Mouse (Mus musculus): Measurements from ENCODE around the gene Adarb2. TPM values are rescaled to one million over a fixed set of nuclear protein-coding genes. Genes with fewer than 3 reads are reported as not detected.
"Not testable (repeated sequence)": the region's sequence is repeated elsewhere in the genome, so short reads cannot be mapped to it uniquely, and the experiment has no call there.

Adarb2 gene
- polyA plus RNA-seq, 1 experiment from 2014 or later = 0.15 TPM

DNA sequence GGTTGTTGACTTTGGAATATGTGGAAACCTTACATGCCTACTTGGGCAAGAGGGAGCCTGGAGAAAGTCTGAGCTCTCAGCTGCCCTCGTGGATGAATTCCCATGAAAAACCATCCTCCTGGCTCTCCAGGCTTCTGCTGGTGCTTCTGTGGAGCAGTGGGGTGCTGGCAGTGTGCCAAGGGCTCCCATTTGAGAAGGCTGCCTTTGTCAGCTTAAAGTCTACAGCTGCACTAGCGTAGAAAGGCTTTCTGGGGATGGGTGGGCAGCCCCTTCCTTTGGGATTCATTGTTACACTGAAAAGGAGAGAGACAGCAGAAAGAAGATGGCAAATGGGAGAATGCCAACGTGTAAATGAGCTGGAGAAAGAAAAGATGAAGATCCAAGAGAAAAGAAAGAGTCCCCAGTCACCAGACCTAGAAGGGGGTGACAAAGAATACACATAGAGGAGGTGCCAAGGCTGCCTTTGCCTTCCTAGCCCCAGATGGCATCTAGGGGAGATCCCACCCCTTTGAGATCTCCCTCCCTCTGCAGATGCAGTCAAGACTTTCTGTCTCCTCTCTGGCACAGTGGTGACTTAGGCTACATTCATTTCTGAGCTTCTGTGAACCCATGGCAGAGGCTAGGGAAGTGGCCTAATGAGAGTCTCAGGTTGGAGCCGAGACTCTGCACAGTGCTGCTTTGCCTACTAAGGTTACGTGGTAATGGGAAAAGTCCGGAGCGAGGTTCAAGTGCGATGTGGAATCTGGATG is 381.8 kb downstream of the Adarb2 start:
- H3K4me3 ChIP-seq (ENCODE audit: control insufficient read depth in 1 of 2, insufficient read depth in 1 of 2, low read depth in 1 of 2, low read length in 2 of 2) = no peak overlapping the region
- H3K4me2 ChIP-seq (ENCODE audit: low read length) = no peak overlapping the region
- no peaks in the 10 kb centered on the region for H3K4me1 ChIP-seq (ENCODE audit: control insufficient read depth in 2 of 2, insufficient read depth in 2 of 2, low read length in 2 of 2)
- WGBS = 77% methylated on average over 8 of the region's 8 CpGs
- no peaks in the 10 kb centered on the region for H3K27me3 ChIP-seq (ENCODE audit: control insufficient read depth, insufficient read depth, low read length)
- no peaks in the 10 kb centered on the region for H3K9me3 ChIP-seq (ENCODE audit: control insufficient read depth, low read length)
- ATAC-seq (ENCODE audit: insufficient number of reproducible peaks, insufficient read depth, low FRiP score, low read depth) = no peak
- no peak overlapping the region for H3K27ac ChIP-seq (replicated peaks in 1 of 2; ENCODE audit: control insufficient read depth in 1 of 2, insufficient read depth in 1 of 2, low read depth in 2 of 2, low read length in 2 of 2)
- no peak overlapping the region for H3K9ac ChIP-seq (ENCODE audit: low read length)
- no peaks in the 10 kb centered on the region for H3K36me3 ChIP-seq (ENCODE audit: control insufficient read depth, insufficient read depth, low read length)

GRCm38 (mm10) chr13:8587447-8587846 is 384.8 kb downstream of the Adarb2 start:
- Histone ChIP-seq H3K9ac (ENCODE audit: low read length) (no peak overlapping the region), H3K36me3 (ENCODE audit: control insufficient read depth, insufficient read depth, low read length) (no peaks in the 10 kb centered on the region), H3K27ac (replicated peaks in 1 of 2; ENCODE audit: control insufficient read depth in 1 of 2, insufficient read depth in 1 of 2, low read depth in 2 of 2, low read length in 2 of 2) (no peak overlapping the region), H3K4me1 (ENCODE audit: control insufficient read depth in 2 of 2, insufficient read depth in 2 of 2, low read length in 2 of 2) (no peaks in the 10 kb centered on the region), H3K9me3 (ENCODE audit: control insufficient read depth, low read length) (no peaks in the 10 kb centered on the region), H3K4me2 (ENCODE audit: low read length) (no peak overlapping the region), H3K27me3 (ENCODE audit: control insufficient read depth, insufficient read depth, low read length) (no peaks in the 10 kb centered on the region), H3K4me3 (ENCODE audit: control insufficient read depth in 1 of 2, insufficient read depth in 1 of 2, low read depth in 1 of 2, low read length in 2 of 2) (no peak overlapping the region)
- WGBS = 84% methylated on average over 7 of the region's 7 CpGs
- no peak for ATAC-seq (ENCODE audit: insufficient number of reproducible peaks, insufficient read depth, low FRiP score, low read depth)

DNA sequence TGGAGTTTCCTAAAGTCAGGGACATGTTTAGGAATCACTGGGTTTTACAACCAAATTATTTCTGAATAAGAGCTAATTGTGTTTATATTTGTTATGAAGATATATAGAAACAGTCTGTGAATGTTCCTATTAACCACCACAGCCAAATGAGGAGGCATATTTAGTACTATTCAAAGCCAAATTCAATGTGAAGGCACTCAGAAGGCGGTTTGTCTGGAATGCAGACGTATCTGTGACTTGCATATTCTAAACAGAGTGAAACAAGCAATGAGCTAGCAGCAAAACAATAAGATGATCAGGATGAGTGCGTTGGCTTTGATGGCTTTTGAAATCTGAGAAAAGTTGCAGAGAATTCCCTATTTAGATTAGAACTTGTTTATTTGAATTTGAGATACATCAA is 387.8 kb downstream of the Adarb2 start:
- no peak overlapping the region for H3K27ac ChIP-seq (replicated peaks in 1 of 2; ENCODE audit: control insufficient read depth in 1 of 2, insufficient read depth in 1 of 2, low read depth in 2 of 2, low read length in 2 of 2)
- no peaks in the 10 kb centered on the region for H3K36me3 ChIP-seq (ENCODE audit: control insufficient read depth, insufficient read depth, low read length)
- no peak overlapping the region for H3K9ac ChIP-seq (ENCODE audit: low read length)
- H3K4me3 ChIP-seq (ENCODE audit: control insufficient read depth in 1 of 2, insufficient read depth in 1 of 2, low read depth in 1 of 2, low read length in 2 of 2) = no peak overlapping the region
- ATAC-seq (ENCODE audit: insufficient number of reproducible peaks, insufficient read depth, low FRiP score, low read depth) = no peak
- no peaks in the 10 kb centered on the region for H3K27me3 ChIP-seq (ENCODE audit: control insufficient read depth, insufficient read depth, low read length)
- no peaks in the 10 kb centered on the region for H3K9me3 ChIP-seq (ENCODE audit: control insufficient read depth, low read length)
- no peaks in the 10 kb centered on the region for H3K4me1 ChIP-seq (ENCODE audit: control insufficient read depth in 2 of 2, insufficient read depth in 2 of 2, low read length in 2 of 2)
- H3K4me2 ChIP-seq (ENCODE audit: low read length) = no peak overlapping the region
- WGBS = 80% methylated on average over 3 of the region's 3 CpGs

DNA sequence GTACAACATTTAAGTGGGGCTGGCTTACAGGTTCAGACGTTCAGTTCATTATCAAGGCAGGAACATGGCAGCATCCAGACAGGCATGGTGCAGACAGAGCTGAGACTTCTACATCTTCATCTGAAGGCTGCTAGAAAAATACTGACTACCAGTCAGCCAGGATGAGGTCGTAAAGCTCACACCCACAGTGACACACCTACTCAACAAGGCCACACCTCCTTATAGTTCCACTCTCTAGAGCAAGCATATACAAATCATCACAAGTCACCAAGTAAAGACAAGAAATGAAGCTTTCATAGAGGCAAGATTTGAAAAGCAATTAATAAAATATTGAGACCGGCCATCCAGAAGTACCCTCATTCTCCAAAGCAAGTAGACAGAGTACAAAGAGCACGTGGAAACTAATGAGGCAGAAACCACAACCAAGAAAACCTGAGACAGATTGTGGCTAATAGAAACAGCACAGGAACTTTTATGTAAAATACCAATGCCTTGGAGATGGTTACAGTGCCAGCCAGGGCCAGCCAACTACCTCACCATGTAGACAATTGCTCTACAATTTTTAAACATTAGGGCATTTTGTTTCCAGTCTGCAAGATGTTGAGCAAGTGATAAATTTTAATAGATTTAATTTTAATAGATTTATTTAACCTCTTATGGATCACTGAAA is 394.4 kb downstream of the Adarb2 start:
- no peaks in the 10 kb centered on the region for H3K9me3 ChIP-seq (ENCODE audit: control insufficient read depth, low read length)
- H3K27me3 ChIP-seq (ENCODE audit: control insufficient read depth, insufficient read depth, low read length) = no peaks in the 10 kb centered on the region
- H3K36me3 ChIP-seq (ENCODE audit: control insufficient read depth, insufficient read depth, low read length) = no peaks in the 10 kb centered on the region
- no peak overlapping the region for H3K27ac ChIP-seq (replicated peaks in 1 of 2; ENCODE audit: control insufficient read depth in 1 of 2, insufficient read depth in 1 of 2, low read depth in 2 of 2, low read length in 2 of 2)
- H3K4me2 ChIP-seq (ENCODE audit: low read length) = no peak overlapping the region
- no peaks in the 10 kb centered on the region for H3K4me1 ChIP-seq (ENCODE audit: control insufficient read depth in 2 of 2, insufficient read depth in 2 of 2, low read length in 2 of 2)
- H3K9ac ChIP-seq (ENCODE audit: low read length) = no peak overlapping the region
- WGBS = 68% methylated on average over 4 of the region's 4 CpGs
- no peak overlapping the region for H3K4me3 ChIP-seq (ENCODE audit: control insufficient read depth in 1 of 2, insufficient read depth in 1 of 2, low read depth in 1 of 2, low read length in 2 of 2)
- no peak for ATAC-seq (ENCODE audit: insufficient number of reproducible peaks, insufficient read depth, low FRiP score, low read depth)

DNA sequence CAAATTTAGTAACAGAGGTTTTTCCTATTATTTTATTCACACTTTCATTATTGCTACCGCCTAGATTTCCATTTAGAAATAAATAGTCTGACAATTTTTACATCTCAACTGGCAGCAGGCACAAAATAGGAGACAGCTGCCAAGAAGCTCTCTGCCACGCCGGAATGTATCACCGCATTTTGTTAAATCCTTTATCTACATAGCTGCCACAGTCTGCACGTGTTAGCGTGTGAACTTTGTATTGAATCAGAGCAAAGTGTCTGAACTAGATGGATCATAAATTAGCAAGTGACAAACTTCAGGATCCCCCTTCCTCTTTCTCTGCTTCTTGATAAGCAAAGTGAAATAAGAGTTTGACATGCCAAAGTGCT is 395.0 kb downstream of the Adarb2 start:
- Histone ChIP-seq H3K9me3 (ENCODE audit: control insufficient read depth, low read length) (no peaks in the 10 kb centered on the region), H3K4me2 (ENCODE audit: low read length) (no peak overlapping the region), H3K9ac (ENCODE audit: low read length) (no peak overlapping the region), H3K27me3 (ENCODE audit: control insufficient read depth, insufficient read depth, low read length) (no peaks in the 10 kb centered on the region), H3K4me3 (ENCODE audit: control insufficient read depth in 1 of 2, insufficient read depth in 1 of 2, low read depth in 1 of 2, low read length in 2 of 2) (no peak overlapping the region), H3K36me3 (ENCODE audit: control insufficient read depth, insufficient read depth, low read length) (no peaks in the 10 kb centered on the region), H3K27ac (replicated peaks in 1 of 2; ENCODE audit: control insufficient read depth in 1 of 2, insufficient read depth in 1 of 2, low read depth in 2 of 2, low read length in 2 of 2) (no peak overlapping the region), H3K4me1 (ENCODE audit: control insufficient read depth in 2 of 2, insufficient read depth in 2 of 2, low read length in 2 of 2) (no peaks in the 10 kb centered on the region)
- ATAC-seq (ENCODE audit: insufficient number of reproducible peaks, insufficient read depth, low FRiP score, low read depth) = no peak
- WGBS = 37% methylated on average over 6 of the region's 6 CpGs

DNA sequence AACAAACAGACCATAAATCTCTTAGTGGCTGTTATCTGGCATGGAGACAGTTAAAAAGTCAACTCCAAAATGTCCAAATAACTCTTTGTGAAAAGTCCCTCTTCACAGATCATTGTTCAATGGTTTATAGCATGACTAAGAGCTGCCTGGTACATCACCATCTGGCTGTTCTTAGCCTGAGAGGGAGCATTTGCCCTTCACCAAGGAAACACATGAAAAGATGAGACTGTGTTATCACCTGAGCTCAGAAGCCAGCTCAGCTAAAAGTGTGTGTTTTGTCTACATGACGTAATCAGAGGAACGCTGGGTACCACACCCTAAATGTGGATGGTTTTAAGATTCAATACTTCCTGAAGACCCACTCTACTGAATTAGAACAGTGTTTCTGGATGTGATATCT is 403.0 kb downstream of the Adarb2 start:
- no peaks in the 10 kb centered on the region for H3K9me3 ChIP-seq (ENCODE audit: control insufficient read depth, low read length)
- no peak overlapping the region for H3K9ac ChIP-seq (ENCODE audit: low read length)
- no peaks in the 10 kb centered on the region for H3K4me1 ChIP-seq (ENCODE audit: control insufficient read depth in 2 of 2, insufficient read depth in 2 of 2, low read length in 2 of 2)
- 68% methylated on average over 2 of the region's 2 CpGs for WGBS
- H3K27ac ChIP-seq (replicated peaks in 1 of 2; ENCODE audit: control insufficient read depth in 1 of 2, insufficient read depth in 1 of 2, low read depth in 2 of 2, low read length in 2 of 2) = no peak overlapping the region
- no peaks in the 10 kb centered on the region for H3K36me3 ChIP-seq (ENCODE audit: control insufficient read depth, insufficient read depth, low read length)
- ATAC-seq (ENCODE audit: insufficient number of reproducible peaks, insufficient read depth, low FRiP score, low read depth) = no peak
- no peak overlapping the region for H3K4me3 ChIP-seq (ENCODE audit: control insufficient read depth in 1 of 2, insufficient read depth in 1 of 2, low read depth in 1 of 2, low read length in 2 of 2)
- no peaks in the 10 kb centered on the region for H3K27me3 ChIP-seq (ENCODE audit: control insufficient read depth, insufficient read depth, low read length)
- no peak overlapping the region for H3K4me2 ChIP-seq (ENCODE audit: low read length)

- H3K4me3 ChIP-seq (ENCODE audit: control insufficient read depth in 1 of 2, insufficient read depth in 1 of 2, low read depth in 1 of 2, low read length in 2 of 2) = no peak overlapping the region
- 78% methylated on average over 12 of the region's 12 CpGs for WGBS
- no peaks in the 10 kb centered on the region for H3K36me3 ChIP-seq (ENCODE audit: control insufficient read depth, insufficient read depth, low read length)
- no peaks in the 10 kb centered on the region for H3K4me1 ChIP-seq (ENCODE audit: control insufficient read depth in 2 of 2, insufficient read depth in 2 of 2, low read length in 2 of 2)
- no peak overlapping the region for H3K27ac ChIP-seq (replicated peaks in 1 of 2; ENCODE audit: control insufficient read depth in 1 of 2, insufficient read depth in 1 of 2, low read depth in 2 of 2, low read length in 2 of 2)
- no peak overlapping the region for H3K9ac ChIP-seq (ENCODE audit: low read length)
- H3K4me2 ChIP-seq (ENCODE audit: low read length) = no peak overlapping the region
- no peak for ATAC-seq (ENCODE audit: insufficient number of reproducible peaks, insufficient read depth, low FRiP score, low read depth)
- H3K27me3 ChIP-seq (ENCODE audit: control insufficient read depth, insufficient read depth, low read length) = no peaks in the 10 kb centered on the region
- H3K9me3 ChIP-seq (ENCODE audit: control insufficient read depth, low read length) = no peaks in the 10 kb centered on the region
Observed at GRCm38 (mm10) chr13:8608040-8608439, 405.4 kb downstream of the Adarb2 start.

GRCm38 (mm10) chr13:8608918-8609317 is 406.3 kb downstream of the Adarb2 start:
- H3K9ac ChIP-seq (ENCODE audit: low read length); H3K9me3 ChIP-seq (ENCODE audit: control insufficient read depth, low read length); ATAC-seq (ENCODE audit: insufficient number of reproducible peaks, insufficient read depth, low FRiP score, low read depth); H3K27ac ChIP-seq (replicated peaks in 1 of 2; ENCODE audit: control insufficient read depth in 1 of 2, insufficient read depth in 1 of 2, low read depth in 2 of 2, low read length in 2 of 2); H3K4me1 ChIP-seq (ENCODE audit: control insufficient read depth in 2 of 2, insufficient read depth in 2 of 2, low read length in 2 of 2); H3K36me3 ChIP-seq (ENCODE audit: control insufficient read depth, insufficient read depth, low read length); H3K4me3 ChIP-seq (ENCODE audit: control insufficient read depth in 1 of 2, insufficient read depth in 1 of 2, low read depth in 1 of 2, low read length in 2 of 2); H3K4me2 ChIP-seq (ENCODE audit: low read length); H3K27me3 ChIP-seq (ENCODE audit: control insufficient read depth, insufficient read depth, low read length): not testable (repeated sequence)
- WGBS = 66% methylated on average over 6 of the region's 6 CpGs
